Mouse (Mus musculus) urinary bladder, adult 18-20 months (tissue): ENCODE results near the gene Slc16a9.

Experiments
- DNase-seq, 2 experiments: peaks; one replicate each; pipeline ENCODE4 v3.0.0; 2022; ENCODE audit warnings: low spot score in 2 of 2, mixed read lengths in 2 of 2

Gene Slc16a9

DNA sequence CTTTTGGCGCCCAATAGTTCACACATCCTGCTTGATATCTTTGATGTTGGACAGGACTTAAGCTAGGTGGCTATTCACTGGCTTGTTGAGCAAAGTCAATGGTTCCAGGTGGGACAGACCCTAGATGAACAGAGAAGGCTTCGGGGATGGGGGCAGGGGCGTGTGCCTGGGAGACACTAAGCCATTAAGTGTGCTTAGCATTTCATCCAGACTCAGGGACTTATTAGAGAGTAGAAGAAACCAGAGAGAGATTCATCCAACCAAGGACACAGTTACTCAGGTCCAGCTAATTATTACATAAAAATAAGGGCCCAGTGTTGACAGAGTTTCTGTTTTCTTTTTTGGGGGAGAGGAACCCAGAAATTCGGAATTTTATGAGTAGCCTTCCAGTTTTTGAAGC lies 5.5 kb downstream of the Slc16a9 start:
- no peak for DNase-seq

DNA sequence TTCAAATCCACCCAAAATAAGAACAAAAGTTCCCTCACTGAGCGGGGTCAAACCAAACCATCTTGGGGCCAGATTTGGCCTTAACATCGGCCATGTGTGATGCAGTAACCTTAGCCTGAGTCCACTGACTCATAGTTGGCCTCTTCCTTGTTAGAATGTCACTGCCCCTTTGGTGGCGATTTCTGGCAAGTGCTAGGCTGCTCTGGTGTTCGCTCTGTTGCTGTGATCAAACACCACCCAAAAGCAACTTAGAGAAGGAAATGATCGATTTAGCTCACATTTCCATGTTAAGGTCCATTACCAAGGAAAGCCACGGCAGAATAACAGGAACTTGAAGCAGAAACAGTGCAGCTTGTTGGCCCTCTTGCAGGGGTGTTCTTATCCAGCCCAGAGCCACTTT lies 5.9 kb downstream of the Slc16a9 start:
- no peak for DNase-seq

DNA sequence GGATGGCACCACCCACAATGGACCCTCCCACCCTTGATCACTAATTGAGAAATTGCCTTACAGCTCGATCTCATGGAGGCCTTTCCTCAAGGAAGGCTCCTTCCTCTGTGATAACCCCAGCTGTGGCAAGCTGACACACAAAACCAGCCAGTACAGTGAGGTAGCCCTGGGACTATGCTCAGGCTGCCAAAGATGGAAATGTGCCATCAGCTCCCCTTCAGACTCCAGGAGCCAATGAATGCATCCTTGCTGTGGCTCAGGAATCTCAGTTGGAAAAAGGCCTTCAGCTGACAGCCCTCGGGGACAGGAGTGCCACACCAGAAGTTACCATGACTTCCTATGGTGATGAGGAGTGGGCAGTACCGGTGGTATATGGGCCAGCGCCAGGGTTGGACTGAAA lies 9.8 kb downstream of the Slc16a9 start:
- no peak for DNase-seq

DNA sequence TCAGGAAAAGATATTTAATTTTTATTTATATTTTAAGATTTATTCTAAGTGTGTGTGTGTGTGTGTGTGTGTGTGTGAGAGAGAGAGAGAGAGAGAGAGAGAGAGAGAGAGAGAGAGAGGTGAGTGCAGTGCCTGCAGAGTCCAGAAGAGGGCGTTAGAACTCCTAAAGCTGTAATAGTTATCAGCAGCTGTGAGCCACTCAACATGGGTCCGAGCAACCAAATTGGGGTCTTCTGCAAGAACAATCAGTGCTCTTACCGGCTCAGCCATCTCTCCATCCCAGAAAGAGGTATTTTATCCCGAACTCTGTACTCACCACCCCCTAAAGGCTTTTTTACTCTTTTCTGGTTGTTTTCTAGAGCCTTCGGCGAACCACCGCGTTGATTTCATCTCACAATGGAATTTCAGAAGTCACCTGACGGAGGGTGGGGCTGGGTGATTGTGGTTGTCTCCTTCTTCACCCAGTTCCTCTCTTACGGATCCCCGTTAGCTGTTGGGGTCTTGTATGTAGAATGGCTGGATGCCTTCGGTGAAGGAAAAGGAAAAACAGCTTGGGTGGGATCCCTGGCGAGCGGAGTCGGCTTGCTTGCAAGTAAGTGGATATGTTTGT lies 10.8 kb downstream of the Slc16a9 start:
- no peak for DNase-seq

DNA sequence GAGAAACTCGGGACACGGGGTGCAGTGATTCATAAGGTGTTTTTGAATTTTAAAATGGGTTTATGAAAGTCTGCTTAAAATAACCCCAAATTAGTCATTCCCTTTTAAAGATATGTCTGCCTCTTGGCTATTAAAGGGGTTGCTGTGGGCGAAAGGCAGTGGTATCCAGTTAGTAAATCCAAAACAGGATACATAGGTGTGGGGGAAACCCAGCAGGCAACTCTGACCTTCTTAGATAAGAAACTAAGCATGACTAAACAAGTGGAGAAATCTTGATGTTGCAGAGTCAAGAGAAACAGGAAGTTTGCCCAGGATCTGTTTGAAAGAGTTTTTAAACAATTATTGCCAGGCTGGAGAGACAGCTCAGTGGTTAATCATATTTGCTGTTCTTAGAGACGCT lies 12.1 kb downstream of the Slc16a9 start:
- DNase-seq = peak in 1 of 2 experiments; percentile 25

GRCm38 (mm10) chr10:70260904-70261303 lies 16.0 kb downstream of the Slc16a9 start:
- DNase-seq = no peak

DNA sequence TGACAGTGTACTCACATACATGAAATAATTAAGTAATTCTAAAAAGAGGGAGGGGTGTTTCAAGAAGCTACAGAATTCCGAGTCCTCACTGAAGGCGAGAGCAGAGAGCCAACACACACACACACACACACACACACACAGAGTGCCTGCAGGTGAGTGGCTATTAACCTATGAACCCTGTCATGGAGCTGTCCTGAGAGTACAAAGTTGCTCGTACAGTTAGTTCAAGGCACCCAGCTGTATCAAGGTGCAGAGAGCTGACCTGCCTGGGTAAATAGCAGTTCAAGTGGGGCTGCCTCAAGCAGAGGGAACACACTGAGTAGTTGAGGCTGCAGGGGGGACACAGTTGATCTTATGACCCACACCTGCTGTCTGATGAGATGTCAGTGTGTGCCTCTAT lies 17.2 kb downstream of the Slc16a9 start:
- no peak for DNase-seq

GRCm38 (mm10) chr10:70263681-70264189 lies 18.8 kb downstream of the Slc16a9 start:
- peak in 1 of 2 experiments; percentile 46 for DNase-seq

GRCm38 (mm10) chr10:70264337-70265036 lies 19.6 kb downstream of the Slc16a9 start:
- no peak for DNase-seq

DNA sequence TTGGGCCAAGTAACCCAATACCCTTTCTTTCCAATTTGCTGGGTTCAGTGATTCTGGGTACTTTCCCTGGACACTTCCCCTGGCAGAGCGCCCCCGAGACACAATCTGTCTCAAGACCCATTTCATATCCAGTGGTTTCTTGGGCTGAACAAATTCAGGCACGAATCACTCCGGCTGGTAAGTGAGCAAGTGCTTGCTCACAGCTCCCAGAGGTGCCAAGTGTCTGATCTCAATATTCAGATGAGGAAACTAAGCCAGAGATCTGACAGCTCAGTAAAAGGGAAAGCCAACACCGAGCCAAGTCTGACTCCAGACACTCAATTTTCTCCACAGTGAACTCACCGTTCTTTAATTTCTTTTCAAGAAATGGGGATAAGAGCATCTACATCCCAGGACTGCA lies 21.6 kb downstream of the Slc16a9 start:
- no peak for DNase-seq

- DNase-seq = no peak
Measured at GRCm38 (mm10) chr10:70268581-70269446, 23.9 kb downstream of the Slc16a9 start.

GRCm38 (mm10) chr10:70269447-70269787 lies 24.5 kb downstream of the Slc16a9 start:
- DNase-seq = no peak

GRCm38 (mm10) chr10:70276678-70277077 lies 31.8 kb downstream of the Slc16a9 start:
- no peak for DNase-seq

DNA sequence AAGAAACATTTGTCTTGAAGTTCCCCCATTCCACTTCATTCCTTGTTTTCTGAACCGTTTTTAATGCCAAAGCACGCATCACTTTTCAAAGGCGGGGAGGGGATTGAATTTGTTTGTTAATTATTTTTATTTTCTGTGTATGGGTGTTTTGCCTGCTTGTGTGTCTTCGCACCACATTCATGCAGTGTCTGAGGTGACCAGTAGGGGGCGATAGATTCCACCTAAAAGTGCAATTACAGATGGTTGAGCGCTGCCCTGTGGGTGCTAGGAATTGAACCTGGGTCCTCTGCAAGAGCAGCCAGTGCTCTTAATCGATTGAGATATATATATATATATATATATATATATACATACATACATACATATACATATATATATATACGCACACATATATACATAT lies 34.4 kb downstream of the Slc16a9 start:
- no peak for DNase-seq

DNA sequence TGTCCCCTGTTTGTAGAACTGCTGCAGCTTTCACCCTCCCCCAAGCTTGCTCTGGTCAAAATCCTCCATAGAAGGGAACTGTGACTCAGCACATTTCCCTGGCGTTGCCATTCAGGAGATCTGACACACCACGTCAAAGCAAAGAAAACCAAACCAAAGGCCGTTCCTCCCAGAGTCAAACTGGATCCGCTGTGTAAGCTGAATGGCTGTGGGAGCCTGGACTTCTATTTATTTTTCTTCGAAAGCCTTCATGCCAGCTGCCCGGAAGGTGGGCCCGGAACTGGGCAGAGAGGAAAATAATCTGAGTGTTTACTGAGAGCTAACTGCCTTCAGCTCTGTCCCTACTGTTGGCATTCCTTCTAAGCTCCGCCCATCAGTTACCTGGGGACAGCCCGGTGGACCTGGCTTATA lies 42.9 kb downstream of the Slc16a9 start:
- peak in 1 of 2 experiments; percentile 62 for DNase-seq

DNA sequence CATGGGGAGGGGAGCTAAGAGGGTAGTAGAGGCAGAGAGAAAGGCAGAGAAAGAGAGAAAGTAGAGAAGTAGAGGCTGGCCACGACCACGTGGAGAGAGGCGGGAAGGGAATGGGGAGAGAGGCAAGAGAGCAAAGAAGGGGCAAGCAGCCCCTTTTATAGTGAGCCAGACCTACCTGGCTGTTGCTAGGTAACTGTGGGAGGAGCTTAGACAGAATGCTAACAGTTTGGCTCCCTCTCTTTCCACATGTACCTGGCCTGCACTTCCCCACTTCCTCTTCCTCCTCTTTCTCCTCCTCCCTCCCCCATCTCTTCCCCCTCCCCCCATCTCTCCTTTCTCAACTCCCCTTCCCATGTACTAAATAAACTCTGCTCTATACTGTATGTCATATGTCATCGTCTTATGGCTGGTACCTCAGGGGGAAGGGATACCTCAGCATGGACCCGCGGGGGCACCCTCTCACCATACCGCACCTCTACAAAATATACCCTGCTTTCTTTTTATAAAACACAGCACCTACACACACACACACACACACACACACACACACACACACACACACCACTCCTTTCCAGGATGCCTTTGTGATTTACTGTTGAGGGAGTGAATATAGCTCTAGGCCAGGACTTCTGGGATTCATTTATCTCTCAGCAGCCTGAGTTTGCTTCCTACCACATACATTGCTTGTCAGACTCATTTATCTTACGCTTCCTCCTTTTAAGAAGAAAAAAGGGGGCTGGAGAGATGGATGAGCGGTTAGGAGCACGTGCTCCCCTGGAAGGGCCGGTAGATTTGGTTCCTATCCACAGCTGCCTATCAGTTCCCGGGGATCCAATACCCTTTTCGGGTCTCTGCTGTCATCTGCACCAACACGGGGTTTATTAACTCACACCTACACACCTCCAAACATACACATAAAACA lies 43.8 kb downstream of the Slc16a9 start:
- DNase-seq = no peak

GRCm38 (mm10) chr10:70292014-70292413 lies 47.1 kb downstream of the Slc16a9 start:
- no peak for DNase-seq

GRCm38 (mm10) chr10:70294094-70294493 lies 49.2 kb downstream of the Slc16a9 start:
- no peak for DNase-seq

DNA sequence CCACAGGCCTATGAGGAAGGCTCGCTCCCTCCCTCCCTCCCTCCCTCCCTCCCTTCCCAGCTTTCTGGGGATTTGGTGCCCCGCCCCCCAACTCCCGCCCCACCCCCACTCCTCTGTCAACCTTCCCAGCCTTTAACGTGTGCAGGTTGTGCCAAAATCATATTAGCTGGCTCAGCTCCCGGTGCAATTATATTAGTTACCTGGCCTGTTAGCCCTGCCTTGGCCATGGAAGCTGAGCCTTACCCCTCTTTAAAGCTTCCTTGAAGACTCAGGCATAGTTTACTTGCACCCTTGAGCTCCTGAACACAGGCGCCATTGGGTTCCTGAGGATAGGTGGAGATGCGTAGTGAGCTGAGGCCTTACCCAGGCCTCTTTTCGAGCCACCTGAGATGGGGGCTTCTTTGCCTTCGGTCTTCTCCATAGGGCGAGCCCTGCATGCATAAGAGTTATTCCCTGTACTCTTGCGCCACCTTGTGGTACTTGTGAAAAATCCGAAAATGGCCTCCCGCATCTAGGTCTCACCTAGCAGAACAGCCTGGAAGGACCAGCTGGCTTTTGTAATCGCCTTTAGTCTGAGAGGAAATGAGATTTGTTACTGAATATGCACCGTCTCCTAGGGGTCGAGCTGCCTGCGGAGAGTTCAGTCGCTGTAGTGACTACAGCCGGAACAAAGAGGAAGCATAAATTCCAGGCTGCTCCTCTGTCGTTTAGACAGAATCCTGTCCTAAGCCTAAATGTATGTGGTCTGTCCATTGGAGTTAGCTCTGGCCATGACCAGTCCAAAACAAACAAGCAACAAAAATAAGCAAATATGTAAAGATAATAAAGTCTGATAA lies 51.8 kb downstream of the Slc16a9 start:
- DNase-seq = peak; percentile 61 to 68

DNA sequence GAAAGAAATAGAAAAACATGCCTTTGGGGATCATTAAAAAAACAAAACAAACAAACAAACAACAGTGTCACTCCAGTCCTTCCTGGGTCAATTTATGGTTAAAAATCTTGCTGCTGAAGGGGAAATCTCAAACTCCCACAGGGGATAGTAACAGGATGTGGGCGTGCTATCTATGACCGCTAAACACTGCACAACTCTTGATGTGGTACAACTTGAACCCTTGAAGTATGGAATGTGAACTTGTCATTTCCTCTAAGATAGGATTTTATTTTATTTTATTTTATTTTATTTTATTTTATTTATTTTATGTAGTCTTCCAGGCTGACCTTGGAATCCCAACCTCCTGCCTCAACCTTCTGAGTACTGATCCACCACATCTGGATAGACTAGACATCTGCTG lies 54.2 kb downstream of the Slc16a9 start:
- DNase-seq = no peak

- DNase-seq = no peak
Measured at GRCm38 (mm10) chr10:70299653-70300052, 54.8 kb downstream of the Slc16a9 start.
